Mouse (Mus musculus): Measurements from ENCODE around the gene Celf6.

GRCm38 (mm10) chr9:59567111-59567510, 10.6 kb upstream of the Celf6 start:
- TF ChIP-seq CTCF (IDR thresholded peaks at IDR 0.05; ENCODE audit: extremely low read depth, insufficient read depth, low read length) (peak; percentile 80), POLR2A (IDR thresholded peaks at IDR 0.05; ENCODE audit: extremely low read depth, insufficient read depth, low read length) (no peak)

Measured in cortical plate, adult 2 months (tissue).